Mouse (Mus musculus): ENCODE measurements around the gene Ebf3. TPM values are rescaled to one million over a fixed set of nuclear protein-coding genes. Genes with fewer than 3 reads are reported as not detected.

The Ebf3 gene
- total RNA-seq, 2 experiments from 2014 or later, result 0.47 to 0.68 TPM

DNA sequence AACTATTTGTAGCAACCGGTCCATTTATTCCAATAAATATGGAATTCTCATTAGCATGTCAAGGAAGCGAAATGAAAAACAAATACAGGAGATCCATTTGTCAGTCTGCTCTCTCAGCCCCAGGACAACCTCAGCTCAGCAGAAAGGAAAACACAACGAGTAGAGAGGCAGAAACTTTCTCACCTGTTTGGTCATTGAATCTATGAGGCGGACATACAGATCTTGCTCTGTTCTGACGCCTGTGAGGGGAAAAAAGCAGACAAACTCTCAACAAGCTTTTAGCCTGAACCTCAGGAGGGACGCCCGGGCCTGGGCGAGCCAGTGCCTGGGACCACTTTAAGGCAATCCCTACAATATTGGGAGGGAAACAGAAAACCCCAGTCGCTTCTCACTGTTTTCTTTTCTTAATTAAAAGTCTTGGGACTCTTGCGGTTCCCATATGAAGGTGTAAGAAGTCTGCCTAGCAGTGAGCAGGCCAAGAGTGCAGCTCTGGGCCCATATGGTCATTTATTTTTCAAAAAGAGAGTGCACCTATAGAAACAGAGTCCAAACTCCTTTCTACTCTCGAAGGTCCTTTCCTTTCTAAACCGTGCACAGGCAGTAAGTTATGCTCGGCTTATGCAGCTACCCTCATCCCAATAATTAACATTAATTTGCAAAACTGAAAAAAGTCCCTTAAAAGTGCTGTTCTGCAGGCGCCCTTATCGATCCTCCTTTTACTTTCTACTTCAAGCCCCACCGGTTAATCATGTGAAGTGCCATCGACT, 1.9 kb downstream of the Ebf3 start:
- DNase-seq (ENCODE audit: low spot score in 2 of 2), result no peak

DNA sequence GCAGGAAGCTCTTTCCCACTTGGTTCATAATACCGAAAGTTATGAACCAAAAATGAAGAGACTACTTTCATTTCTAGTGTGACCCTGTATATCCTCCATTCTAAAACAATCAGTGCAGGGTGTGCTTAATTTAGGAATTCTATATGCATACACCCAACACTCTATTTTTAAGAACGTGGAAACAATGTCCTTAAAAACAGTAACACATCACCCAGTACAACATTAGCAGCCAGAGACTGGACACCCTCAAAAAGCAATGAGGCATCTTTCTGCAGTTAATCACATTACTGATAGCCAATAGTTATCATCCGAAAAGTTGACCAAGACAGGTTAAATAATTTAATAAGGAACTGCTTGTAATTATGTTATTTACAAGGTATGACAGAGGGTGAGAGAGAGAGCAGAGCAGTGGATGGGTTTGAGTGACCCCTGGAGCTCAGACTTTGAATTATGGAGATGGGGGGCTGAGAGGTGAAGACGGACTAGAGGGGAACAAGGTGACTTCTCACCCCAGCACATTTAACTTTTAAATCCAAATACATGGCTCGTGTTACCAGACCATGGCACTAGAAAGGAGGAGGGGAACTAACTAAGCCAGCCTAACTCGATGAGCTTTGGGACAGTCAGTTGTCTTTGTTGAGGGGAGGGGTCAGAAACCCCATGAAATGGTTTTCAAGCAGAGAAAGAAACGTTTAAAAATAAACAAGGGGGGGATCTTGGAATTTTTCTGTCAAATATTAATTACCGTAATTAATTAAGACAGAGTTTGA, 2.7 kb downstream of the Ebf3 start:
- no peak for DNase-seq (ENCODE audit: low spot score in 2 of 2)

GRCm38 (mm10) chr7:137310876-137311275, 3.4 kb downstream of the Ebf3 start:
- DNase-seq (ENCODE audit: low spot score in 2 of 2), result no peak

DNA sequence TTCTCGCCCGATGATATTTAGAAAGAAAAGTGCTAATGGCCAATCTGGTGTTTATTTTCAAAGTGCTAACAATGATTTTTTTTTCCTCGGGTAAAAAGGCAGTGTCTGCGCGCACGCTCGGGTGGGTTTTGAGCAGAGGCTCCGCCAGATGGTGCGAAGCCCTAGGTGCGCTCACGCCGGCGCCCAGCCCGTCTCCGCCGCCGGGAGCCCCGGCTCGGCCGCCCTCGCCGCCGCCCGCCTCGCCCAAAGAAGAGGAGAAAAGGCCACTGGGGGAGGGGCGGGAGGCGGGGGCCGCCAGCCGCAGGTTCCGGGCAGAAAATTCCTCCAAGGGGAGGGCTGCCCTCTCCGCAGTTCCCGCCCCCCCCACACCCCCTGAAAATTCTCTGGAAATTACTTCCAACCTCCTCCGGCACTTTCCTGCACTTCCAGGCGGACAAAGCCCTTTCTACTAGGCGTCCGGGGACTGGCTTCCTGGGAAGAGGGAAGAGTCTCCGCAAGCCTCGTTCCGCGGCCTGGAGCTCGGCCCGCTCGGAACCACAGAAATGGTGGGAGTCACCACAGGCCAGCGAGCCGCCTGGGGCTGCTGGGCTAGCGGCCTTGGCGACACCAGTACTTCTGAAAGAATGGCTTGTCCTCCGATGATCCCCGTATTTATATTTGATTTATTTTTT, 4.0 kb downstream of the Ebf3 start:
- no peak for DNase-seq (ENCODE audit: low spot score in 2 of 2)

DNA sequence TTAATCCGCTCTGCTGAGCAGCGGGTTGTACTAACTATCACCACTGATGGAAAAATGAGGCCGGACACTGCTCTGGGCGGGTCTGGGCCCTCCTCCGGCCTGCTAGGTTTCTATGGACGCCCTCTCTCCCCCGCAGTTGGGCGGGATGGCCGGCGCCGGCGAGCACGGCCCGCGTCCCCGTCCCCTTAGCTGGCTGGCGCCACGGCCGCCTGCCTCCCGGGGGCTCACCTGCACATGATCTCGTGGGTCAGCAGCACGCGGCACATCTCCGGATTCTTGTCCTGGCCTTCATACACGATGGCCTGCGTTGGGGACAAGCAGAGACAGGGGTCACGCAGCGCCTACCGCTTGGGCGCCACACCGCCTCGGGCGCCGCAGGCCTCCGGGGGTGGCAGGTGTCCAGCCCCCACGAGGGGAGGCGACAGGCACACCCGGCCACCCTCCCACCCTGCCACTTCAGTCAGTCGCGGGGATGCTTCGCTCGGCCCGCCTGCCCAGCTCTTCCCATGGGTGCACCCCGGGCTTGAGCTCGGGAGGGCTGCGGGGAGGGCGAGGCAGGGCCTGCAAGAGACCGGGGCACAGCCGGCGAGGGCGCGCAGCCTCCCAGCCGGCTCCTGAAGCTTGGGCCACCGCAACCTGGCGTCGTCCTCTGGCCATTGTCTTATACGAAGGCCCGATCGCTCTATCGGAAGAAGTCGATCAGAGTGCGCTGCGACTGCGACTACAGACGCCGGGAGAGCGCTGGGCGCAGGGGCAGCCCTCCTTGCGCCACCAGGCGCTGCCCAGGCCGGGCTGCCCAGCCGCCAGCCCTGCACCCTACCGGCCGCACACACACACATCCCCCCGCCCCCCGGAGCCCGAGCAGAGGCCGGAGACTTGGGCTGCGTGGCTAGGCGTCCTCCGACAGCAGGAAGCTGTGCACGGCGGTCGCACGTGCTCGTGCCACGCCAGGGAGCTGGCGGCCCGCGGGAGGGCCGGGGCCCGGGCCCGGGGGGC, 4.9 kb downstream of the Ebf3 start:
- DNase-seq (ENCODE audit: low spot score in 2 of 2), result no peak

- DNase-seq (ENCODE audit: low spot score in 2 of 2), result no peak
These were observed 5.9 kb downstream of the Ebf3 start for GRCm38 (mm10) chr7:137308061-137309060.

- DNase-seq (ENCODE audit: low spot score in 2 of 2), result no peak
These were observed 7.1 kb downstream of the Ebf3 start for GRCm38 (mm10) chr7:137307131-137307530.

DNA sequence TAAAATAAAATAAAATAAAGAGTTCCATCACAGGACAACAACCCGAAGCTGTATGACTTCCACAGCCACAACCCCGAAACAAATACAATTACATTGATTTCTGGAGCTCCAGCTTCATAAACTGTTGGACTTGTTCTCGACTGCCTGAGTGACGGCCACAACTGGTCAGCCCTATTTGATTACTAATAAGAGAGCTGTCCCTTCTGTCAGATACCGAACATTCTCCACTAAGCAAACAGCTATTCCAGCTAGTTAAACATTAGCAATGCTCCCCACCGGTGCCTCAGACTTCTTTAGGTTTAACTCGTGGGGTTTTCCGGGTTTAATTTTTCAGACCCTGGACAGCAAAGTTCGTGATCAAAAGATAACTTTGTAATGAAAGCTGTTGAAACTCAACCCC, 8.1 kb downstream of the Ebf3 start:
- no peak for DNase-seq (ENCODE audit: low spot score in 2 of 2)

GRCm38 (mm10) chr7:137303776-137304171, 10.5 kb downstream of the Ebf3 start:
- no peak for DNase-seq (ENCODE audit: low spot score in 2 of 2)

- no peak for DNase-seq (ENCODE audit: low spot score in 2 of 2)
These were observed 11.1 kb downstream of the Ebf3 start for GRCm38 (mm10) chr7:137302961-137303775.

DNA sequence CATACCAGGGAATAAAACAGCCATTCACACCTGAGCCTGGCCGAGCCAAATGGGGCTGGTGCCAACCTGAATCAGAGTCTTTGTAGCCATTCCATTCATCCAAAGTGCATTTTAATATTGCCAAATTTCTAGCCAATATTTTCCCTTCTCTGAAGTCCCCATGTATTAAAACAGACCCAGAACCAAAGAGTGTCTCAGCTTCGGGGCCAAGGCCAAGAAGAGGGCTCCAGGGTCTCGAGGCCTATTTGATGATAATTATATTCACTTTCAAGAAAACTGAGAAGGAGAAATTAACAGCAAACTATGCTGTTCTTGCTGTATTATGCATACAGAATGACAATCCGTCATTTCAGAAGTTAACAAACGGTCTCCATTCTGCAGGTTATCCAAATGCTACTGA, 12.1 kb downstream of the Ebf3 start:
- no peak for DNase-seq (ENCODE audit: low spot score in 2 of 2)

GRCm38 (mm10) chr7:137301329-137301751, 12.9 kb downstream of the Ebf3 start:
- no peak for DNase-seq (ENCODE audit: low spot score in 2 of 2)

DNA sequence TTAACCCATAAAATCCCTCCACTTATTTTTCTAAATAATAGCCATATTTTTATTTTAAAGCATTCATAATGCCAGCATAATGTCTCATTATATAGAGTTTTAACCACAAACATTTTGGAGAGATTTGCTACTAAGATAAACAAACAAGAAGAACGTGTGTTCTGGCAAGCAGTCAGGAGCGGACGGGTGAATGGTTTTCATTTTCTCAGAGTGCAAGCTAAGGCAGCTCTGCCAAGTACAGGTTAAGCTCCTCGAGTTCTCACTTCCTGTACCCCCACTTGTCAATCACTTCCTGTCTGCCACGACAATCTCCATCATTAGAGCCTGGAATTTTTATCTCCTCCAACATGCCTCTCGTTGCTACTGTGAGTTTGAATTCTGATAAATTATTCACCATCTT, 13.4 kb downstream of the Ebf3 start:
- no peak for DNase-seq (ENCODE audit: low spot score in 2 of 2)

- no peak for DNase-seq (ENCODE audit: low spot score in 2 of 2)
These were observed 14.1 kb downstream of the Ebf3 start for GRCm38 (mm10) chr7:137300169-137300568.

- DNase-seq (ENCODE audit: low spot score in 2 of 2), result no peak
These were observed 16.5 kb downstream of the Ebf3 start for GRCm38 (mm10) chr7:137297594-137298381.

DNA sequence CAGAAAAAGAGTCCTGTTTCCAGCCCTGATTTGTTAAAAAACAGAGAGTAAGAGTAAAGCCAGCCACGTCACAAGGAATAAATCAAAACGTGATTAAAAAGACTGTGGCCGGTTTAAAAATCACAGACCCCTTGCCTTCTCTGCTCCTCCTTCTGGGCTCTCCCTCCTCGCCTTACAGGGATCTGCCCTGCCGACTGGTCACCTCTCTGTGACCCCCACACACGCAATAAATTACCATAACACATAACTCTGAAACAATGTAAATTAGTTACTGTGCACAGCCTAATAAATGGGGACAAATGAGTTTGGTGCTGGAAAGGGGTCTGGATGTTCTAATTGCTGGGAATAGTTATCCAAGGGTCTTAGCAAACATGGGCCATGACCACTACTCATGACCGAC, 17.1 kb downstream of the Ebf3 start:
- DNase-seq (ENCODE audit: low spot score in 2 of 2), result no peak

GRCm38 (mm10) chr7:137295612-137296011, 18.6 kb downstream of the Ebf3 start:
- DNase-seq (ENCODE audit: low spot score in 2 of 2), result no peak

DNA sequence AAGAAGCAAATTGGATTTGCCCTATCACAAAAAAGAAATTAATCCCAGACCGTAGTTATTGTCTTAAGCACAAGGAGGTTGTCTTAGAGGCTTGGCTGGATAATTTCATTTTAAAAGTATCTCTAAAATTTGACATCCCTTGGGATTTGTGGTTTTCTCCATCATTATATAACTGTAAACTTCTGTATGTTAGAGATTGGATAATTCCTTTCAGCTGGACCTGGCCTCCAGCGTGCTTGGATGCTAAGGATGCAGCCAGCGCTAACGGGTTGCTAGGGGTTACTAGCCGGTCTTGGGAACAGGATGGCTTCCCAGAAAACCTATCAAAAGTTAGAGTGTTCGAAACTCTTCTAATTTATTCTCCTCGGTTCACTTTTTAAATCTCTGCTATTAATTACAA, 19.8 kb downstream of the Ebf3 start:
- no peak for DNase-seq (ENCODE audit: low spot score in 2 of 2)

Measured in layer of hippocampus, adult 18-20 months (tissue).